Mouse (Mus musculus): ENCODE results near the gene Srxn1. TPM values are rescaled to one million over a fixed set of nuclear protein-coding genes. Genes with fewer than 3 reads are reported as not detected.

The Srxn1 gene
- polyA plus RNA-seq, 1 experiment from 2014 or later, result 12.0 TPM

- no peaks in the 10 kb centered on the region for H3K36me3 ChIP-seq (ENCODE audit: control insufficient read depth, insufficient read depth, low read length)
- H3K4me1 ChIP-seq (ENCODE audit: control insufficient read depth, insufficient read depth, low read length), result peaks cover 18% of the 10 kb centered on the region; the same call in 1 of the 2 replicates
- 67% methylated on average over 10 of the region's 10 CpGs for WGBS
- H3K4me2 ChIP-seq (ENCODE audit: low read depth, low read length), result no peak overlapping the region
- peaks cover 21% of the 10 kb centered on the region for H3K27me3 ChIP-seq (replicated peaks; ENCODE audit: control insufficient read depth, insufficient read depth, low read length)
- no peak overlapping the region for H3K27ac ChIP-seq (replicated peaks; ENCODE audit: low read depth, low read length)
- ATAC-seq (ENCODE audit: low read depth) (no peak), DNase-seq (ENCODE audit: low spot score) (no peak)
- H3K9me3 ChIP-seq (ENCODE audit: control insufficient read depth, low read length), result no peaks in the 10 kb centered on the region
- no peak overlapping the region for H3K9ac ChIP-seq (ENCODE audit: low read depth, low read length)
- H3K4me3 ChIP-seq (ENCODE audit: low read depth, low read length), result no peak overlapping the region
These were observed 34.1 kb downstream of the Srxn1 start for GRCm38 (mm10) chr2:152139191-152139987.

- Histone ChIP-seq H3K4me2 (ENCODE audit: low read depth, low read length) (no peak overlapping the region), H3K36me3 (ENCODE audit: control insufficient read depth, insufficient read depth, low read length) (no peaks in the 10 kb centered on the region), H3K9me3 (ENCODE audit: control insufficient read depth, low read length) (no peaks in the 10 kb centered on the region), H3K4me1 (ENCODE audit: control insufficient read depth, insufficient read depth, low read length) (peaks cover 18% of the 10 kb centered on the region; the same call in 1 of the 2 replicates), H3K27ac (replicated peaks; ENCODE audit: low read depth, low read length) (no peak overlapping the region), H3K4me3 (ENCODE audit: low read depth, low read length) (no peak overlapping the region), H3K9ac (ENCODE audit: low read depth, low read length) (no peak overlapping the region), H3K27me3 (replicated peaks; ENCODE audit: control insufficient read depth, insufficient read depth, low read length) (peaks cover 29% of the 10 kb centered on the region)
- DNase-seq (ENCODE audit: low spot score), result peak; percentile 19
- ATAC-seq (ENCODE audit: low read depth), result no peak
- 44% methylated on average over 11 of the region's 11 CpGs for WGBS
These were observed 35.6 kb downstream of the Srxn1 start for GRCm38 (mm10) chr2:152140941-152141340.

GRCm38 (mm10) chr2:152141491-152141890 lies 36.2 kb downstream of the Srxn1 start:
- H3K9ac ChIP-seq (ENCODE audit: low read depth, low read length), result 0 out of 2 replicates have a peak overlapping the region, but pooled peaks have one; percentile 28
- no peak overlapping the region for H3K27ac ChIP-seq (replicated peaks; ENCODE audit: low read depth, low read length)
- peak overlapping the region; percentile 49 for H3K4me3 ChIP-seq (ENCODE audit: low read depth, low read length)
- WGBS, result 47% methylated on average over 1 of the region's 1 CpGs
- DNase-seq (ENCODE audit: low spot score), result no peak
- H3K4me1 ChIP-seq (ENCODE audit: control insufficient read depth, insufficient read depth, low read length), result peaks cover 18% of the 10 kb centered on the region; the same call in 1 of the 2 replicates
- no peak for ATAC-seq (ENCODE audit: low read depth)
- H3K4me2 ChIP-seq (ENCODE audit: low read depth, low read length), result peak overlapping the region; percentile 80
- H3K27me3 ChIP-seq (replicated peaks; ENCODE audit: control insufficient read depth, insufficient read depth, low read length), result peaks cover 29% of the 10 kb centered on the region
- no peaks in the 10 kb centered on the region for H3K9me3 ChIP-seq (ENCODE audit: control insufficient read depth, low read length)
- H3K36me3 ChIP-seq (ENCODE audit: control insufficient read depth, insufficient read depth, low read length), result no peaks in the 10 kb centered on the region

- Histone ChIP-seq H3K4me3 (ENCODE audit: low read depth, low read length) (peak overlapping the region; percentile 49), H3K36me3 (ENCODE audit: control insufficient read depth, insufficient read depth, low read length) (no peaks in the 10 kb centered on the region), H3K4me2 (ENCODE audit: low read depth, low read length) (peak overlapping the region; percentile 80), H3K9ac (ENCODE audit: low read depth, low read length) (peak overlapping the region; percentile 28; the same call in 1 of the 2 replicates), H3K9me3 (ENCODE audit: control insufficient read depth, low read length) (no peaks in the 10 kb centered on the region), H3K4me1 (ENCODE audit: control insufficient read depth, insufficient read depth, low read length) (peaks cover 18% of the 10 kb centered on the region; the same call in 1 of the 2 replicates), H3K27ac (replicated peaks; ENCODE audit: low read depth, low read length) (no peak overlapping the region), H3K27me3 (replicated peaks; ENCODE audit: control insufficient read depth, insufficient read depth, low read length) (peaks cover 29% of the 10 kb centered on the region)
- WGBS, result 0% methylated on average over 11 of the region's 13 CpGs
- DNase-seq (ENCODE audit: low spot score), result peak; percentile 64
- ATAC-seq (ENCODE audit: low read depth), result 0 out of 2 replicates have a peak, but pooled peaks have one; percentile 67
These were observed 36.7 kb downstream of the Srxn1 start for GRCm38 (mm10) chr2:152142046-152142445.

GRCm38 (mm10) chr2:152142571-152142970 lies 37.3 kb downstream of the Srxn1 start:
- WGBS, result 3% methylated on average over 11 of the region's 11 CpGs
- H3K9me3 ChIP-seq (ENCODE audit: control insufficient read depth, low read length), result no peaks in the 10 kb centered on the region
- no peak overlapping the region for H3K27ac ChIP-seq (replicated peaks; ENCODE audit: low read depth, low read length)
- H3K4me3 ChIP-seq (ENCODE audit: low read depth, low read length), result peak overlapping the region; percentile 49
- no peak overlapping the region for H3K9ac ChIP-seq (ENCODE audit: low read depth, low read length)
- ATAC-seq (ENCODE audit: low read depth) (no peak), DNase-seq (ENCODE audit: low spot score) (no peak)
- H3K4me2 ChIP-seq (ENCODE audit: low read depth, low read length), result peak overlapping the region; percentile 80
- H3K36me3 ChIP-seq (ENCODE audit: control insufficient read depth, insufficient read depth, low read length), result no peaks in the 10 kb centered on the region
- H3K27me3 ChIP-seq (replicated peaks; ENCODE audit: control insufficient read depth, insufficient read depth, low read length), result peaks cover 29% of the 10 kb centered on the region
- peaks cover 18% of the 10 kb centered on the region; the same call in 1 of the 2 replicates for H3K4me1 ChIP-seq (ENCODE audit: control insufficient read depth, insufficient read depth, low read length)

GRCm38 (mm10) chr2:152143279-152144157 lies 38.2 kb downstream of the Srxn1 start, which contains the start of gene Tcf15:
TSS of gene Tcf15 (plus strand) at chr2:152143561.
- WGBS, result under 1% methylated on average over 47 of the region's 118 CpGs

GRCm38 (mm10) chr2:152144158-152144450 lies 38.8 kb downstream of the Srxn1 start:
- Histone ChIP-seq H3K9me3 (ENCODE audit: control insufficient read depth, low read length) (no peaks in the 10 kb centered on the region), H3K27me3 (replicated peaks; ENCODE audit: control insufficient read depth, insufficient read depth, low read length) (peaks cover 29% of the 10 kb centered on the region)
- 27% methylated on average over 9 of the region's 9 CpGs for WGBS

More at GRCm38 (mm10) chr2:152143279-152144157, 38.2 kb downstream of the Srxn1 start, which contains the start of gene Tcf15:
- H3K9ac ChIP-seq (ENCODE audit: low read depth, low read length), result peak within 1 kb of the TSS; percentile 58
- H3K4me2 ChIP-seq (ENCODE audit: low read depth, low read length), result peak within 1 kb of the TSS; percentile 80
- peaks cover 18% of the 10 kb centered on the region; the same call in 1 of the 2 replicates for H3K4me1 ChIP-seq (ENCODE audit: control insufficient read depth, insufficient read depth, low read length)
- peaks cover 29% of the 10 kb centered on the region for H3K27me3 ChIP-seq (replicated peaks; ENCODE audit: control insufficient read depth, insufficient read depth, low read length)
- H3K36me3 ChIP-seq (ENCODE audit: control insufficient read depth, insufficient read depth, low read length), result no peaks in the 10 kb centered on the region
- no peak within 1 kb of the TSS for H3K27ac ChIP-seq (replicated peaks; ENCODE audit: low read depth, low read length)
- ATAC-seq (ENCODE audit: low read depth) (peak; percentile 88), DNase-seq (ENCODE audit: low spot score) (peak; percentile 81)
- peak within 1 kb of the TSS; percentile 49 for H3K4me3 ChIP-seq (ENCODE audit: low read depth, low read length)
- no peaks in the 10 kb centered on the region for H3K9me3 ChIP-seq (ENCODE audit: control insufficient read depth, low read length)

GRCm38 (mm10) chr2:152144501-152144900 lies 39.2 kb downstream of the Srxn1 start:
- no peak for ATAC-seq (ENCODE audit: low read depth)
- H3K4me2 ChIP-seq (ENCODE audit: low read depth, low read length), result peak overlapping the region; percentile 80
- WGBS, result 64% methylated on average over 5 of the region's 5 CpGs
- no peaks in the 10 kb centered on the region for H3K9me3 ChIP-seq (ENCODE audit: control insufficient read depth, low read length)
- H3K9ac ChIP-seq (ENCODE audit: low read depth, low read length), result 0 out of 2 replicates have a peak overlapping the region, but pooled peaks have one; percentile 58
- H3K27ac ChIP-seq (replicated peaks; ENCODE audit: low read depth, low read length), result no peak overlapping the region
- DNase-seq (ENCODE audit: low spot score), result no peak
- H3K4me1 ChIP-seq (ENCODE audit: control insufficient read depth, insufficient read depth, low read length), result peaks cover 18% of the 10 kb centered on the region; the same call in 1 of the 2 replicates
- peaks cover 29% of the 10 kb centered on the region for H3K27me3 ChIP-seq (replicated peaks; ENCODE audit: control insufficient read depth, insufficient read depth, low read length)
- H3K36me3 ChIP-seq (ENCODE audit: control insufficient read depth, insufficient read depth, low read length), result no peaks in the 10 kb centered on the region
- H3K4me3 ChIP-seq (ENCODE audit: low read depth, low read length), result peak overlapping the region; percentile 49

More at GRCm38 (mm10) chr2:152144158-152144450, 38.8 kb downstream of the Srxn1 start:
- H3K4me2 ChIP-seq (ENCODE audit: low read depth, low read length), result peak overlapping the region; percentile 80
- no peak overlapping the region for H3K27ac ChIP-seq (replicated peaks; ENCODE audit: low read depth, low read length)
- ATAC-seq (ENCODE audit: low read depth) (no peak), DNase-seq (ENCODE audit: low spot score) (no peak)
- H3K4me3 ChIP-seq (ENCODE audit: low read depth, low read length), result peak overlapping the region; percentile 49
- H3K9ac ChIP-seq (ENCODE audit: low read depth, low read length), result peak overlapping the region; percentile 58
- peaks cover 18% of the 10 kb centered on the region; the same call in 1 of the 2 replicates for H3K4me1 ChIP-seq (ENCODE audit: control insufficient read depth, insufficient read depth, low read length)
- H3K36me3 ChIP-seq (ENCODE audit: control insufficient read depth, insufficient read depth, low read length), result no peaks in the 10 kb centered on the region

Data from embryonic facial prominence, embryonic 14.5 days (tissue).